Mouse (Mus musculus): ENCODE results near the gene Zfp62. TPM values are rescaled to one million over a fixed set of nuclear protein-coding genes. Genes with fewer than 3 reads are reported as not detected.

Zfp62 gene
- polyA plus RNA-seq, 1 experiment from 2014 or later = 19.6 TPM

- ATAC-seq (no peak), DNase-seq (ENCODE audit: low spot score) (peak; percentile 69)
- Histone ChIP-seq H3K4me2 (replicated peaks; ENCODE audit: low read depth, low read length) (peak overlapping the region; percentile 64), H3K9me3 (ENCODE audit: low read length) (no peaks in the 10 kb centered on the region), H3K36me3 (ENCODE audit: insufficient read depth, low read length) (no peaks in the 10 kb centered on the region), H3K27me3 (replicated peaks; ENCODE audit: insufficient read depth, low read length) (no peaks in the 10 kb centered on the region), H3K9ac (replicated peaks; ENCODE audit: low read depth) (no peak overlapping the region), H3K4me1 (ENCODE audit: insufficient read depth, low read depth, low read length) (peaks cover 34% of the 10 kb centered on the region), H3K4me3 (ENCODE audit: low read depth, low read length) (no peak overlapping the region), H3K27ac (ENCODE audit: low read length) (peak overlapping the region; percentile 95)
- WGBS = 18% methylated on average over 7 of the region's 7 CpGs
- TF ChIP-seq CTCF (IDR thresholded peaks at IDR 0.05) (no peak), EP300 (IDR thresholded peaks at IDR 0.05) (no peak)
These were observed 42.1 kb downstream of the Zfp62 start for GRCm38 (mm10) chr11:49245176-49245575.

- H3K4me2 ChIP-seq (replicated peaks; ENCODE audit: low read depth, low read length) = peak overlapping the region; percentile 64; the same call in 1 of the 2 replicates
- H3K4me3 ChIP-seq (ENCODE audit: low read depth, low read length) = no peak overlapping the region
- 18% methylated on average over 12 of the region's 12 CpGs for WGBS
- H3K9me3 ChIP-seq (ENCODE audit: low read length) = no peaks in the 10 kb centered on the region
- no peaks in the 10 kb centered on the region for H3K36me3 ChIP-seq (ENCODE audit: insufficient read depth, low read length)
- TF ChIP-seq CTCF (IDR thresholded peaks at IDR 0.05) = no peak
- TF ChIP-seq EP300 (IDR thresholded peaks at IDR 0.05) = no peak
- DNase-seq (ENCODE audit: low spot score) (peak; percentile 70), ATAC-seq (no peak)
- H3K27ac ChIP-seq (ENCODE audit: low read length) = peak overlapping the region; percentile 95
- peaks cover 36% of the 10 kb centered on the region for H3K4me1 ChIP-seq (ENCODE audit: insufficient read depth, low read depth, low read length)
- H3K27me3 ChIP-seq (replicated peaks; ENCODE audit: insufficient read depth, low read length) = no peaks in the 10 kb centered on the region
- H3K9ac ChIP-seq (replicated peaks; ENCODE audit: low read depth) = no peak overlapping the region
These were observed 42.7 kb downstream of the Zfp62 start for GRCm38 (mm10) chr11:49245634-49246415.

GRCm38 (mm10) chr11:49246523-49246922 is 43.4 kb downstream of the Zfp62 start:
- H3K9ac ChIP-seq (replicated peaks; ENCODE audit: low read depth) = no peak overlapping the region
- no peak overlapping the region for H3K4me2 ChIP-seq (replicated peaks; ENCODE audit: low read depth, low read length)
- no peak overlapping the region for H3K4me3 ChIP-seq (ENCODE audit: low read depth, low read length)
- H3K36me3 ChIP-seq (ENCODE audit: insufficient read depth, low read length) = no peaks in the 10 kb centered on the region
- DNase-seq (ENCODE audit: low spot score) (no peak), ATAC-seq (no peak)
- peaks cover 36% of the 10 kb centered on the region for H3K4me1 ChIP-seq (ENCODE audit: insufficient read depth, low read depth, low read length)
- H3K27ac ChIP-seq (ENCODE audit: low read length) = peak overlapping the region; percentile 95; the same call in 1 of the 2 replicates
- no peaks in the 10 kb centered on the region for H3K9me3 ChIP-seq (ENCODE audit: low read length)
- no peaks in the 10 kb centered on the region for H3K27me3 ChIP-seq (replicated peaks; ENCODE audit: insufficient read depth, low read length)
- WGBS = 86% methylated on average over 4 of the region's 4 CpGs
- no peak for TF ChIP-seq EP300 (IDR thresholded peaks at IDR 0.05)
- no peak for TF ChIP-seq CTCF (IDR thresholded peaks at IDR 0.05)

- no peak overlapping the region for H3K4me2 ChIP-seq (replicated peaks; ENCODE audit: low read depth, low read length)
- no peaks in the 10 kb centered on the region for H3K36me3 ChIP-seq (ENCODE audit: insufficient read depth, low read length)
- H3K9me3 ChIP-seq (ENCODE audit: low read length) = no peaks in the 10 kb centered on the region
- peak overlapping the region; percentile 96 for H3K27ac ChIP-seq (ENCODE audit: low read length)
- ATAC-seq = no peak
- WGBS = 50% methylated on average over 2 of the region's 2 CpGs
- H3K4me1 ChIP-seq (ENCODE audit: insufficient read depth, low read depth, low read length) = peaks cover 36% of the 10 kb centered on the region
- H3K4me3 ChIP-seq (ENCODE audit: low read depth, low read length) = no peak overlapping the region
- DNase-seq (ENCODE audit: low spot score) = no peak
- TF ChIP-seq EP300 (IDR thresholded peaks at IDR 0.05) = no peak
- TF ChIP-seq CTCF (IDR thresholded peaks at IDR 0.05) = no peak
- H3K9ac ChIP-seq (replicated peaks; ENCODE audit: low read depth) = no peak overlapping the region
- H3K27me3 ChIP-seq (replicated peaks; ENCODE audit: insufficient read depth, low read length) = no peaks in the 10 kb centered on the region
These were observed 44.2 kb downstream of the Zfp62 start for GRCm38 (mm10) chr11:49247255-49247654.

- DNase-seq (ENCODE audit: low spot score) (peak; percentile 88), ATAC-seq (peak; percentile 13)
- Histone ChIP-seq H3K27me3 (replicated peaks; ENCODE audit: insufficient read depth, low read length) (no peaks in the 10 kb centered on the region), H3K4me1 (ENCODE audit: insufficient read depth, low read depth, low read length) (peaks cover 41% of the 10 kb centered on the region), H3K36me3 (ENCODE audit: insufficient read depth, low read length) (no peaks in the 10 kb centered on the region), H3K9ac (replicated peaks; ENCODE audit: low read depth) (no peak overlapping the region), H3K4me2 (replicated peaks; ENCODE audit: low read depth, low read length) (peak overlapping the region; percentile 65; the same call in 1 of the 2 replicates), H3K9me3 (ENCODE audit: low read length) (no peaks in the 10 kb centered on the region), H3K27ac (ENCODE audit: low read length) (peak overlapping the region; percentile 96), H3K4me3 (ENCODE audit: low read depth, low read length) (no peak overlapping the region)
- TF ChIP-seq CTCF (IDR thresholded peaks at IDR 0.05) (no peak), EP300 (IDR thresholded peaks at IDR 0.05) (peak; percentile 74)
- WGBS = 29% methylated on average over 6 of the region's 6 CpGs
These were observed 45.3 kb downstream of the Zfp62 start for GRCm38 (mm10) chr11:49248226-49248973.

- WGBS = 34% methylated on average over 6 of the region's 6 CpGs
- Histone ChIP-seq H3K9ac (replicated peaks; ENCODE audit: low read depth) (no peak overlapping the region), H3K27ac (ENCODE audit: low read length) (peak overlapping the region; percentile 96), H3K4me3 (ENCODE audit: low read depth, low read length) (no peak overlapping the region), H3K9me3 (ENCODE audit: low read length) (no peaks in the 10 kb centered on the region), H3K27me3 (replicated peaks; ENCODE audit: insufficient read depth, low read length) (no peaks in the 10 kb centered on the region), H3K36me3 (ENCODE audit: insufficient read depth, low read length) (no peaks in the 10 kb centered on the region), H3K4me2 (replicated peaks; ENCODE audit: low read depth, low read length) (peak overlapping the region; percentile 65), H3K4me1 (ENCODE audit: insufficient read depth, low read depth, low read length) (peaks cover 41% of the 10 kb centered on the region)
- no peak for ATAC-seq
- no peak for DNase-seq (ENCODE audit: low spot score)
- TF ChIP-seq CTCF (IDR thresholded peaks at IDR 0.05) (peak; percentile 1; the same call in 1 of the 2 replicates), EP300 (IDR thresholded peaks at IDR 0.05) (no peak)
These were observed 46.0 kb downstream of the Zfp62 start for GRCm38 (mm10) chr11:49248974-49249700.

Data from lung, postnatal 0 days (tissue).